Mouse (Mus musculus): ENCODE measurements around the gene Actg1.

DNA sequence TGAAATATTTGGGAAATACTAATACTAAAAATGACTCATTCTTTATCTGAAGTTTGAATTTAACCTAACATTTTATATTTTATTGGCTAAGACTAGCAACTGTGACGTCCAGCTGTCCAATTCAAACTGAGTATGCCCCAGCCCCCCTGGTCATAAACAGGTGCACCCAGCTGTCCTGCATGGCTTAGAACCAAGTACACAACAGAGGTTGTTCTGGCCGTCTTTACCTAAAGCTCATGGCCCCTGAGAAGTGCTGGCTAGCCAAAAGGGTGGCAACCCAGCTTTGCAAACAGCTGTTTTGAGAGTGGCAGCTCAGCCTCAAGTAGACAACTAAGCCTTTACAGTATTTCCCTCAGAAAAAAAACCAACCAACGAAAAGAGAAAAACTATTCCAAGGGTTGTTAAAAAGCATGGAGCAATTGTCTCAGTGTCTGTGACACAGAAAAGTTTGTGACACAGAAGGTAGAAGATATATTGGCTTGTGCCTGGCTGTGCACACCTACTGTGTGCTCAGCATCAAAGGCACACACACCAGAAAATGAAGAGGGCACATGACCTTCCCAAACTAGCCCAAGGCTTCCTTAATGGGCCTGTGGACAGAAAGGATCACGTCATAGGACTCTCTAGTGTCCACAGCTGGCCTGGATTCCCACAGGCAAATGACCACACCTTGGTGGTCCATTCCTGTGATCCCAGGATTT, 49.8 kb downstream of the Actg1 start:
- TF ChIP-seq CTCF (IDR thresholded peaks at IDR 0.05; ENCODE audit: low read depth) (no peak), EP300 (IDR thresholded peaks at IDR 0.05; ENCODE audit: low read depth) (no peak)

Measured in liver, embryonic 14.5 days (tissue).